Mouse (Mus musculus) kidney, postnatal 10 days (tissue): ENCODE measurements at regions not wholly inside any gene's neighbourhood (a gene's known extent, or its start where the extent isn't known, plus 50 kb on each side); places are given as distances from the start of the nearest gene placed in this dataset.

Source experiments
- DNase-seq: peaks from one replicate; pipeline ENCODE4 v3.0.0; 2021; ENCODE audit warnings: mixed read lengths

DNA sequence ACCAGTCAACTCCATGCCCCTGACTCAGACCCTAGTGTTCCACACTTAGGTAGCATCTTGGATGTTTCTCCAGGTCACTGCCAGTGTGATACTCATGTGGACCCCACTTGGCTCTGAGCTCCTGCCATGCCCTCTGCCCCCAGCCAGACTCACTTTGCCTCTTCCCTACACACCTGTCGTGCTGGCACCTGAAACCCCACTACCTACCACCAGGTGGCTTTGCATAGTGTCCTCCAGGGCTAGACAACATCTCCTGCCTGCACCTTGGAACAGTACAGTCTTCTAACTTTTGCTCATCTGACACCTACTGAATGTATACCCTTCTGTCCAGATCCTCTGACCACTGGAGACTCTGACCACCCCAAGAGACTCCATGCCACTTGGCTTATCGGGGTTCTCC lies 80.6 kb downstream of the Fam53a start:
- no peak for DNase-seq

GRCm38 (mm10) chr5:33543372-33543771 lies 86.1 kb downstream of the Fam53a start:
- peak; percentile 82 for DNase-seq

DNA sequence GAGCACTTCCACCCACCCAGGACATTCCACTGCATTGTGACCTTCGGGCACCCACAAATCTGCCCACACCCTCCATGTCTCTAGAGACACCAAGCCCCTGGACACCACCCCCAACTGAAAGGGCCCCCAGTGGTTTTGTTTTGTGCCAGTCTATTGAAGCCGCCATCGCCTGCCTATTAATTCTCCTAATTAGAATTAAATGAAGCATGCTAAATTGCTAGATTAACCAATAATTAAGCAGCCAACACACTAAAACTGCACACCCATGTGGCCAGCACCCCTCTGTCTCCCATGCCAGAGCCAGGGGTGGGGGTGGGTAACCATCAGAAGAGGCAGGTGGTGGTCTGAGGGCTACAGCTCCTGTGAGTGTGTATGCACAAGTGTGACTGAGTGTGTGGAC lies 86.8 kb downstream of the Fam53a start:
- no peak for DNase-seq

- DNase-seq, result peak; percentile 43
Measured at GRCm38 (mm10) chr5:33542000-33542554, 87.4 kb downstream of the Fam53a start.

DNA sequence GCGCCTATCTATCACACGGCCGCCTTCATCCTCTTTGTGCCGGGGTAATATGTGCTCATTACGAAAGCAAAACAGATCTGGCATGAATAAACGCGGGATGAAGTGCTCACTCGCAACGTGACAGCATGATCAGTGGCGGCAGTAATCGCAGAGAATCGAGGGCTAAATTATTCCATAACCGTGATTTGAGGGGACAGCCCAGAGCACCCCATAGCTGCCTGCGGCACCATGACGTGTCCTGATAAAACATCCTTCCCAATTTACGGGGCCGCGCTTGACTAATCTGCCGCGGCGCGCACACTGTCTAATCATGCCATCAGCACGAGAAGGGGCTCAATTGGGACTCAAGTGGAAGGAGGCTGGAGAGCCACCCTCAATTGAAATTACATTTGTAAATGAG lies 89.2 kb downstream of the Fam53a start:
- DNase-seq, result no peak

- no peak for DNase-seq
Measured at GRCm38 (mm10) chr5:33537429-33537828, 92.0 kb downstream of the Fam53a start.

- no peak for DNase-seq
Measured at GRCm38 (mm10) chr5:33537017-33537416, 92.4 kb downstream of the Fam53a start.

- DNase-seq, result no peak
Measured at GRCm38 (mm10) chr5:33536261-33536660, 93.2 kb downstream of the Fam53a start.

GRCm38 (mm10) chr5:33535145-33536010 lies 94.1 kb downstream of the Fam53a start:
- DNase-seq, result no peak

GRCm38 (mm10) chr5:33534345-33534744 lies 95.1 kb downstream of the Fam53a start:
- DNase-seq, result peak; percentile 21

- no peak for DNase-seq
Measured at GRCm38 (mm10) chr5:33533185-33533584, 96.2 kb downstream of the Fam53a start.

- DNase-seq, result no peak
Measured at GRCm38 (mm10) chr5:33531263-33531662, 97.5 kb upstream of the Nkx1-1 start.

- peak; percentile 37 for DNase-seq
Measured at GRCm38 (mm10) chr5:33529771-33530170, 96.0 kb upstream of the Nkx1-1 start.

- DNase-seq, result no peak
Measured at GRCm38 (mm10) chr5:33528971-33529670, 95.3 kb upstream of the Nkx1-1 start.

DNA sequence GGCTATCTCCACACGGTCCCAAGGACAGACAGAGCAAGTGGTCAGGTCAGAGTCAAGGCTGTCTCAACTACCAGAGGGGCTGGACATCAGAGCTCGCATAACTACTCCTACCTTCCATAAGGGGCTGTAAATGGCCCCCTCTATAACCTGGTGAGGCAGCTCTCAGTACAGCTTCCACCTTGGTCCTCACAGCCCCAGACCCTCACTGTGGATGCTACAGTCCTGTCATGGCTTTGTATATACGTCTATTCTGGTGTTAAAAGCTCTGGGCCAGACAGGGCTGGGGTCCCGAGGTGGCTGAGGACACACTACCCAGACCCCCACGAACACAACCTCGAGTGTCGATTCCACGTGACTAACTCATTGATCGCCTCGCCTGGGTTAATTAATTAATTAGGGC lies 94.0 kb upstream of the Nkx1-1 start:
- DNase-seq, result no peak

- DNase-seq, result no peak
Measured at GRCm38 (mm10) chr5:33527316-33527715, 93.5 kb upstream of the Nkx1-1 start.

DNA sequence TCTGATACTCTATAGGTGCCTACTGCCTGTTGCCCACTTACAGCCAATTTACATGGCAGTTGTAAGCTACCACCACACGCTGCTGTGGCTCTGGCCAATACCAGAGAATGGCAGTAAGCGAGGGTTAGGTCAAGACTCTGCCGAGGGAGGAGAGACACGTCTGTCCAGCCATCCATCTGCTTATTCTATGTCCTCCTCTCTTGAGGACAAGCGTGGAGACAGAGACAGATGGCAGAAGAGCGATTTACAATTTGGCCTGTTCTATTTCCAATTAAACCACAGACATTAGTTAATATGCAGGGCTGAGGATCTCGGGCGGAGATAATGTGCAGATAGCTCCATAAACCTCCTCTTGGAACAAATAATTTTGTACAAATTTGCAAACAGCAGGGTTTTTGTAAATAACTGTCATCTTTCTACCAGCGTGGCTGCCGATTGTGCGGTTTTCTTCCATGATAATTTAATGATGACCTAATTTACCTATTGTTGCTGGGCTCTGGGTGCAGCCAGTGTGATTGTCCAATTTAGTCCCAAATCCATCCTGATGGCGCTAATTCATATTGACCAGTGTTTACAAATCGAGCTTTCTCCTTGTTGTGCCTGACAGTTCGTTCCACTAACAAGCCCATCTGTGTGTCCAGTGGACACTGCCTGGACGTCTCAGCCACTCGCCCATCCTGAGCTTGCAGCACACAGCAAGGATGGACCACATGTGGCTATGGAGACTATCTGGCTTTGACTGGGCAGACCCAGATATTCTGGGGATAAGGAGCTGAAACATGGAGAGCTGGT lies 88.4 kb upstream of the Nkx1-1 start:
- DNase-seq, result no peak

GRCm38 (mm10) chr5:33520856-33521255 lies 87.1 kb upstream of the Nkx1-1 start:
- no peak for DNase-seq

- no peak for DNase-seq
Measured at GRCm38 (mm10) chr5:33519394-33519793, 85.6 kb upstream of the Nkx1-1 start.

- no peak for DNase-seq
Measured at GRCm38 (mm10) chr5:33518860-33519259, 85.1 kb upstream of the Nkx1-1 start.

DNA sequence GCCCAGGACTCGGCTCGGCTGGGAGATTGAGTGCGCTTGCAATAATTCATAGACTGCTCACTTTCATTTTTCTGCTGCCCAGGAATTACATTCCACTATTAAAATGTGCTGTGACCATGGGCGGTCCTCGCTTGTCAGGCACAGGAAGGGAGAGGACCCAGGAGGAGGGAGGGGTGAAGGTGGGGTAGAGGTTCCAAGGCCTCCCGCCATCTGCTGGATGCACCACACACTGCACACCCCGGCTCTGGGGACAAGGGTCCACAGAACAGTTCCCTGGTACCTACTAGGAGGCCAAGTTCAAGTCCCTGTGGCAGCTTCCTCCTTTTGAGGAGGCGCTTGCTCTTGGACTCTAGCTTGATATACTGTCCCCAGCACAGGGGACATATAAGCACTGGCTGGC lies 83.8 kb upstream of the Nkx1-1 start:
- peak; percentile 16 for DNase-seq

DNA sequence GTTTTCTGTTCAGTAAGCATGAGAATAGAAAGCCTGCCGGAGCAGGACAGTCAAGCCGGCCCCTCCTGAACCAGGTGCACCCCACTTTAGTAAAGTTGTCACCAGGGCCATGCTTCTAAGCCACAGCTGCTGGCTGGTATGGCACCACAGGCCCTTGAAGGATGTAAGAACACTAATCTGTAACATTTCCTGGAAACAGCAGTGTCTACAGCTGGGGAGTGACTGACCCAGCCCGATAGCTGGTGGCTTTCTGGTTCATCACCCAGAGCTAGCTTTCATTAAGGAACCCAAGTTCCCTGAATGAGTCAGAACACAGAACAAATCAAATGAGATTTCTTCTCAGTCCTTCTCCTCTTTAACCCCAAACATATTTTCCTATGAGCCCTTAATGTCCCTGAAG lies 82.4 kb upstream of the Nkx1-1 start:
- no peak for DNase-seq

DNA sequence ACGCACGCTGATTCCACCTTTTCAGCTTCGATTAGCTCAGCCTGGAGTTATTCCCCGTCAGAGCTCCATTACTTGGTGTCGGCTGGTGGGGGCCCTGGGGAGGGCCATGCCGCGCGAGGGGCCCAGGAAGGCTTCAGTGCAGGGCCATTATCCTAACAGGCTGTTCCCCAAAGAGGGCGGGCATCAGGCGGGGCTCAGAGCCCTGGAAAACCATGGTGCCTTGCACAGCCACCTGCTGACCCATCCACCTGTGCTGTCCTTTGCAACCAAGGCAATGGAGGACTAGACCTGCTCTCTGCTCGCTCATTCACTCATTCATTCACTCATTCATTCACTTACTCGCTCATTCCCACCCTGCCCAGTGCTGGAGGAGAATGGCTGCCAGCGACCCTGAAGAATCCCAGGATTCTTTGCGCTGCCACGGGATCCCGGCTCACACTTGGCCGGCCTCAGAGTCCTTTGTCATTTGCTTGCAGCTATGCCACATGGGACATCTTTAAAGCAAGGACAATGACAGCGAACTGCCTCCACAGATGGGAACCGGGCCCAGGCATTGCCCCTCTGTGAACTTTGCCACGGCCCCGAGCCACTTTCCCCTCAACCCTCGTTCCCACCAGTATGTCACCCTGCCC lies 78.6 kb upstream of the Nkx1-1 start:
- no peak for DNase-seq
